Mouse (Mus musculus) gastrocnemius, postnatal 10 days (tissue): ENCODE data around the gene Cfap100. TPM values are rescaled to one million over a fixed set of nuclear protein-coding genes. Genes with fewer than 3 reads are reported as not detected.
A peak's percentile ranks its signal among the peaks of the same experiment; 100 is the strongest.

Experiments used
- DNase-seq: peaks from one replicate; pipeline ENCODE4 v3.0.0; 2021; ENCODE audit warnings: mixed read lengths
- total RNA-seq, 2 experiments: library from RNA; stranded (reverse); gene quantifications; 2 replicates each; pipeline ENCODE4 v1.2.3; 2021

The Cfap100 gene
- total RNA-seq, 2 experiments from 2014 or later: 0.34 to 0.47 TPM

DNA sequence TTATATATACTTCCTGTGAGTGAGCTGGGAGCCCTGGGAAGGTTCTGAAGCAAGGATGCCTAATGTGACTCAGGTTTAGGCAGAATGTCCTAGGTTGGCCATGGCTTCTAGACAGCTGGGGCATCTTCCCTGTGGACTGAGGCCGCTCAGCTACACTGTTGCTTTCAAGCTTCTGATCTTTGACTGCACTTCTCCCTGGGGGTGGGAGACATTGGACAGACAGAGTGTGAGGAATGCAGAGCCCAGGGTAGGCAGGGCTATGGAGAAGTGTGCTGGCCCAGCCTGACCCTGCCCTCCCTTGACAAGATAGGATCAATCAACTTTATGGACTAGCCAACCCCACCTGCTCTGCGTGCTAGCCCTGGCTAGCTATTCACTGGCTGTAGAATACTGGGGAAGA, 32.6 kb upstream of the Cfap100 start:
- DNase-seq: peak; percentile 4

DNA sequence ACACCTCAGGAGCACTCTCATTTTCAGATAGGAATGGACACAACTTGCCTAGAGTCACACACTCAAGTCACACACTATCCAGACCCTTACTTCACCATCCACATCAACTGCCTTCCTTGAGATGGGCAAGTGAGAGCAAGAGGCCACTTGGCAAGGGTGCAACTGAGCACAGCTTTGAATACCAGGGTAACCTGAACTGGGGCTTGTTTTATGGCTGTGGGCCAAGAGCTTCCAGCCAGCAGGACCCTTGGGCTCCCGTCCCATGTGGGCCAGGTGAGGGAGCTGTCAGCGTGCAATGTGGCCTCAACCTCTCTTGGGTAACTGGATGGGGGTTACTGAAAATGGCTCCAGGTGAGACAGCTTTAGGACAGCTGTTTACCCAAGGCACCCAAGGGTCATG, 28.8 kb upstream of the Cfap100 start:
- peak; percentile 11 for DNase-seq

DNA sequence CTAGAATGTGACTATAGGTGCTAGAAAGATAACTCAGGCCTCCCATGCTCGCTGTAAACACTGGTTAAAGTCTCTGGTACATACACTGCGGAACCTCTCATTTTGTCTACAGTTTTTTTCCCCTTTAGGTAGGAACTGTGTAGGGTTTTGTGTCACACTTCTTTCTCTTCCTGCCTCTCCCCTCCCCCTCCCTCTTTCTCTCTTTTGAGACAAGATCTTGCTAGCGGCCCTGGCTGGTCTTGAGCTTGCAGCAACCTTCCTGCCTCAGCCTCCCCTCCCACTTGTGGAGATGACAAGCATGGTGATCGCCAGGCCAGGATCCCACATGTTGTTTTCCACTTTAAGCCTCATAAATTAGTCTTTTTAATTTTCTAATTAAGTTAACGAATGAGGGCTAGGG, 25.2 kb upstream of the Cfap100 start:
- no peak for DNase-seq

DNA sequence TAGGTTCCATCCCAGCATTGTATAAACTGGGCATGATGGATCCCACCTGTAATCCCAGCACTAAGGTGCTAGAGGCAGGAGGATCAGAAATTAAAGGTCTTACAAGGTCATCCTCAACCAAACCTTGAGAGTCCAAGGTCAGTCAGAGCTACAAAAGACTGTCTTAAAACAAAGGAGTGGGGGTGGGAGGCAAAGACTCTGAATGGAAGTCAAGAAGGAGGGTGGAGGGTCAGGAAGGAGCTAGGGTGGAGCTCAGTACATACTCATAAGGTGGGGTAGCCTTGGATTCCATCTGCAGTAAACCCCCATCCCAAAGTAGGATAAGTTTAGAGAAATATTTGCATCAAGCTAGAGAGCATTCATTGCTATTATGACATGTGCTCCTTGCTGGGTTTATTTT, 24.0 kb upstream of the Cfap100 start:
- no peak for DNase-seq

DNA sequence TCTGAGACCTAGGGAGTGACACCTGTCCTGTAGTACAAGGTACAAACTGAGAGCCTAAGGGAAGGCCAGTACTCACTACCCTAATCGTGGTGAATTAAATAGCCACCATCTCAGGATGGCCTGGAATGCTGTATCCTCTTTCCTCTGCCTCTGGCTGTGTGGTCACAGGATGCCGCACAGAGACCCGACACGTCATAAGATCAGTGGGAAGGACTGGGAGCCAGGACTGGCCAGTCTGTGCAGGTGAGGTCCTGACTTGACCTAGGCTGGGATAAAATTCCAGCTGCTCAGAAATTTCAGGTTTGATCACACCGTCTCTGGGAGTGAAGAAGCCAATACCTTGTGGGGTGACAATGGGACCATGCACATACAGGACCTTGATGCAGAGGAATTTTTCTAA, 22.9 kb upstream of the Cfap100 start:
- no peak for DNase-seq

DNA sequence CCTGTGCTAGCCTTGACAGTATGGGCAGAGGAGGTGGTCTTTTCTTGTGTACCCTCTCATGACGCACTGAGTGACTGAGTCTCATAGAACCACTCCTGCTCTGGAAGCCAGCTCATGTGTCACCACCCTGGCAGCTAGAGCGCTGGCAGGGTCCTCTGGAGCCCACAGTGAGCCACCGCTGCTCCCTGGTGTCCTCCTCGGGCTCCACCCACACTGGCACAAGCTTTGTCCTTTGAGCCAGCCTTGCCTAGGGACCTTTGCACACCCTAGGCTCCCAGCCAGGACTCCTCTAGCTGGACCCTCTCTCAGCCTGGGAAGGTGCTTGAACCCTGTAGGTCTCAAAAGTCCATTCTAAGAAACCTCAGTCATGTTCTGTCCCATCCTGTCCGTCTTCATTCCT, 22.1 kb upstream of the Cfap100 start:
- DNase-seq: peak; percentile 56

DNA sequence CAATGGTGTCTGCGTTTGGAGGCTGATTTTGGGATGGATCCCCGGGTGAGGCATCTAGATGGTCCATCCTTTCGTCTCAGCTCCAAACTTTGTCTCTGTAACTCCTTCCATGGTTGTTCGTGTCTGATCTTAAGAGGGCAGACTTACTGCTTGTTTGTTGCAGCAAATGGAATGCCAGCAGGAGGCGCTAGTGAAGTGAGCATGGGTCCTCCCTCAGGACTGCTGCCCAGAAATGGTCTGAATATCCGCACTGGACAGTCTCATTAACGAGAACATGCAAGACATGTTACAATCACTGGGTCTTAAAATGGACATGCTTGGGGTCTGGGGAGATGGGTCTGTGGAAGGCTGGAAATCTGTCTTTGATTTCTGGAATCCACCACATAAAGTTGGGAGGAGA, 21.6 kb upstream of the Cfap100 start:
- DNase-seq: peak; percentile 92

DNA sequence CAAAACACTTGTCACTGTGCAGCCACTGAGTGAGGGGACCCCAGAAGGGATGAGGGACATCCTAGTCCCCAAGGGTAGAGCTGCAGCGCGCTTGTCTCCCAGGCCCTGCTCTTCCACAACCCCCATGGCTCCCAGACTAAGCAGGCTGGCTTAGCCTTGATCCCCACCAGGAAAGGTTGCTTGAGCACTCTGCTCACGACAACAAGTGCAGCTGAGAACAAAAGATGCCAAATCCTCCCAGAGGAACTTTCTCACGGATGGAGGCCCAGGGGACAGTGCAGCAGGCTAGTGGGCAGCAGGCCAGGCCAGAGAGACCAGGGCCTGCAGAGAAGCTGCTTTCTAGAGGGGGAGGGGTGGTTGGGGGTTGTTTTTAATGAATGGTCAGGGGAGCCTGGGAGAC, 18.3 kb upstream of the Cfap100 start:
- DNase-seq: no peak

DNA sequence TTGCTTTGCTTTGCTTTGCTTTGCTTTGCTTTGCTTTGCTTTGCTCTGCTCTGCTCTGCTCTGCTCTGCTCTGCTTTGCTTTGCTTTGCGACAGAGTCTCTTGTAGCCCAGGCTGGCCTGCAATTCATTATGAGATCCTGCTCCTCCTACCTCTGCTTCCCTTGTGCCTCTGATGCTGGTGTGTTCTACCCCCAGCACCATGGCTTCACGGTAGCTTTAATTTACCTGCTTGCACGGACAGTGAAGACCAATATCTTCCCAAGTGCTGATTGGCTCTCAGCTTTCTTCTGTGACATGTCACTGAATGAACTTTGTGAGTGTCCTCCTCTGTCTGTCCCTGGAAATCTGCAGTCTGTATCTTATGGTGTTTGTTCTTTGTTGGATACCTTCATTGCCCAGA, 8.4 kb upstream of the Cfap100 start:
- no peak for DNase-seq

DNA sequence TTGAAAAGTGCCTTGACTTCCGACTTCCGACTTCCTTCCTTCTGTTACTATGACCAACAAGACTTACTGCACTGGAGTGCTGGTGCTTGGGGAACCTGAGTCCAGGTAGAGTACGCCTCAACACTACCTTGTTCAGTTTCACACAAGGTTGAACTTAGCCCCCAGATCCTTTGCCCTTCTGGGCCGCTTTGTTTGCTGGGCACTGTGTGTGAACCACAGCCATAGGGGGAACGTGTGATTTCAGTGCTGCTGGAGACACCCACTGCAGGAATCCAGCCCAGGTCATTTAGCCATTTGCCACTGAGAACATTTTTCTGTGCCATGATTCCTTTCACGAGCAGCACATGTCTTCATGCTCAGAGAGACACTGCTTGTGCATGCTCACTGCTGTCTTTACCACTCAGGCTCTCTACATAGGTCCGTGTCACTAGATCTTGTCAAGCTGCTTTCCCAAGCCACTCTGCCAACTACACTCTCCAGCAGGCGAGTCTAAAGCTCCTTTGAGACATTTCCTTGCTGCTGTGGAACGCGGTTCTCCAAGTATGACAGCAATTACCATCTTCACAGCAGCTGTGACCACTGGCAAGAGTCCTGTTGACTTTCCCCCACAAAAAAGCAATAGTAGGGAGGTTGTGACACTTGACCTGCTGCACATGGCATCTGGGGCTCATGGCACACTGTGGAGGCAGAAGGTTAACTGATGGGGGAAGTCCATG, 7.8 kb upstream of the Cfap100 start:
- DNase-seq: no peak

DNA sequence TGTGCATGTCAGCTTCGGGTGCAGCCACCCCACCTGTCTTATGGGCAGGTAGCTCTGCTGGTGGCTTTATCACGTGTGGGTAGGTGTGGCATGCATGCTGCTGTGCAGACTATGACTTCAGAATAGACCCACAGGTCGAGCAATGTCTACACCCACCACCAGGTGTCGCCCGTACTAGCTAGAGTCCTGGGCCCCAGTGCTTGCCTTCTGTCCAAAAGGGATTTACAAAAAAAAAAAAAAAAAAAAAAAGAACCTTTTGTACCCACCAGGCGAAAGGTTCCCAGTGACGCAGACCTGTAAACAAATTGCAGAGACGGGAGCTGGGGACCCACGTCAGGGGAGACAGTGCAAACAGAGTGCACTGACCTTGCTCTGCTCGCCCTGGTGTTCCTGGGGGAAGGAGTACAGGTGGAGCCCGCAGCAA, 6.6 kb upstream of the Cfap100 start:
- DNase-seq: peak; percentile 84

DNA sequence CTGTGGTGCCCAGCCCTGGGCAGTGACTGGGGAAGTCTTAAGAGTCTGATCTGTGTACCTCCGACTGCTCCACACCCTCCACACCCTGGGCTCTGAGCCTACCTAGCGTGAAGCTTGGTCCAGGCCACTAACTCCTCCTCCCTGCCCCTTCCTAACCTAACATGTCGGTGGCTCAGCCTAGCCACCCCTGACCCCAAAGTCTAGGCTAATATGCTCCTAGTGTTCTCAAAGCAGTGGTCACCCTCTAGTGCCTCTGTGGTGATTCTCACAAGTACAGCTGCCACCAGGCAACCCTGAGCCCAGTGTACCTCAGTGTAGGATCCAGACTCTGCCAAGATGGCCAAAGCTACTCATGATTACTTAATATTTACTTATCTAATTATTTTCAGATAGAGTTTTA, 6.1 kb upstream of the Cfap100 start:
- DNase-seq: no peak

DNA sequence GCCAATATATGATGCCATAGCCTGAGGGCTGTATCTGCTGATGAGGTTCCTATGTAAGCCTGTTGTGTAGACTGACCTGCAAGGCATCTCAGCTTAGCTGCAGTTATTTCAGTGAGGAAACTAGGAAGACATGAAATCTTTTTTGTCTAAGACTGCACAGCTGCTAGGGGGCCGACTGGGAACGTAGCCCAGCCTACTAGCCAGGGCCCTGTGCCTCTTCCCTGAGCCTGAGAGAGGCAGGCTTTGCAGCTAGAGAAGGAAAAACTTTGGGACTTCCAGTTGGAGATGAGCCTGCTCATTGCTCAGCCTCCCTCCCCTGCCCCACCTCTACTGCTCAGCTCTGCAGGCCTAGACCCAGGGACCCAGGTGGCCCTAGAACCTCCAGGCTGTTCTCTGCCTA, 2.9 kb upstream of the Cfap100 start:
- peak; percentile 45 for DNase-seq

DNA sequence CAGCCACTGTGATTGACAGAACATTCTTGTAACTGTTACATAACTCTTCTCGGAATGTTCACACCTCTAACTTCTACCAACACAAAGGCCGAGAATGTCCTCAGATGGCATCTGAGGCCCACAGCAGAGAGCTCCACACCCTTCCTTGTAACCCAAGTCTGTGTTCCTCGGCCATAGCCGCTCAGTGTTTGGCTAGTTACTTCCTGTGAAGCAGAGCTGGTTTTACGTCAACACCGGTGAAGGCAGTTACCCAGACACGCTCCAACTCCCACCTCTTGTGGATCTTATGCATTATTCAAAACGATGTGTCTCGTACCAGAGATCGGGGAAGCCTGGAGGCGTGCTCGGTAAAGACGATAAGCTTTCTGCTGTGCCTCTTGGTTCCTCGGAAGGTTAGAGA, 1.3 kb upstream of the Cfap100 start:
- DNase-seq: no peak

DNA sequence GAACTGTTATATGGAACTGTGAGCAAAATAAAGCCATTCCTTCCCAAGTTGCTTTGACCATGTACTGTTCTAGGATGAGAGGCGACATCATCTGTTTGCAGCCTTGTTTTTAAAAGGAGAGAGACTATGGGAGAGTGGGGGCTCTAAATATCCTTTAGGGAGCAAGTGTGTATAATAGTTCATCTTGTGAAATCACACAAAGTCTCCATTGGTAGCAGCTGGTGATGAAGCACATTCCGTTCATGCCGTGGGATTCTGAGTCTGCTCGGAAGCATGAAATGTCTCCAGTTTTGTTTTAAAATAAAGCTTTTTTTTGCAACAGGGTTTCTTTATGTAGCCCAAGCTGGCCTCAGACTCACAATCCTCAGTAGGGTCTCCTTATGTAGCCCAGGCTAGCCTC, 2.6 kb downstream of the Cfap100 start:
- no peak for DNase-seq

DNA sequence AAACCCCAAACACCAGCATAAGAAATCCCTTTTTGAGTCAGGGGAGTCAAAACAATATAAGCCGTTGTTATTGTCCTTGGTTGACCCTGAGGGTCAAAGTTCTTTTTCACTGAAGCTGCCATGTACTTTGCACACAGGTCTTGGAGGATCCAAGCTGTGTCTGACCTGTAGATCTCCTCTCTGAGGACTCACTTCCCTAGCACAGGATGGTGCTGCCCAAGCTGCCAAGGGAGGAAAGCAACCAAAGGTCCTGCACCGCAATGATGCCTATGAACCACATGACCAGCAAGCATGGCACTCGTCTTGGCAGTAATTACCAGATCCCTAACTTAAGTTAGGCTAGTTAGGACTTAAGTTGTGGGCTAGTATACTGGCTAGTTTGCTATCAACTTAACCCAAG, 3.2 kb downstream of the Cfap100 start:
- DNase-seq: no peak

DNA sequence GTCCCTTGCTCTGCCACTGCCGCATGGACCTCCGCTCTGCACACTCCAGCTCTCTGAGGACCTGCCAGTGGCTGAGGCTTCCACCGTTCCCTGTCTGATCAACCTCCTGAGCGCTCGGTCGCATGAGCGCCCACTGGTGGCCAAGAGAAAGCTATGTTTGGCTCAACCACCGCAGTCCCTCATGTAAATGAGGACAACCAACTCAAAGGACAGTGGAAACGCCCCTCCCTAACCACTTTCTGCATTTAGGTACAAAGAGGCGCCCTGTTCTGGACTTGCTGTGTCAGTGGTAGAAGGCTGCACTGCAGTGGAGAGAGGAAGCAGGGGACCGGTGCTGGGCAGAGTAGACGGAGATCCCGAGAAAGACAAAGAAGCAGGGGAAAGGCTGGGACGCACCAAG, 6.0 kb downstream of the Cfap100 start:
- DNase-seq: peak; percentile 78

DNA sequence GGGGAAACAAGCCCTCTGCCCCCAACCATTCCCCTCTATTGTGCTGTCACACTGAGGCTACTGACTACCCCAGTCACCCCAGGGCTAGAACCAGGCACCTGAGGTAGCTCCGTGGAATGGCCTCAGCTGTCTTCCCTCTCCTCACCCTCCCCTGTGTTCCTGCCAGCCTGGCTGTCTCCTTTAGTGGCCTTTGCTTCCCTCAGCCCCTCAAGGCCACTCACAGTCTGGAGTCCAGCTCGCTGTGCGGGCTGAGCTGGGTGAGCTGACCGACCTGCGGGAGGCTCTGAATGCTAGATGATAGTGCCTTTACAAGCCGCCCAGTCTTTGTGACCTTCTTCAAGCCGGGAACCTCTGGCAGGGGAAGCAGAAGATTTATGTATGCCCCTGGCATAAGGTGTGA, 16.7 kb downstream of the Cfap100 start:
- DNase-seq: no peak

DNA sequence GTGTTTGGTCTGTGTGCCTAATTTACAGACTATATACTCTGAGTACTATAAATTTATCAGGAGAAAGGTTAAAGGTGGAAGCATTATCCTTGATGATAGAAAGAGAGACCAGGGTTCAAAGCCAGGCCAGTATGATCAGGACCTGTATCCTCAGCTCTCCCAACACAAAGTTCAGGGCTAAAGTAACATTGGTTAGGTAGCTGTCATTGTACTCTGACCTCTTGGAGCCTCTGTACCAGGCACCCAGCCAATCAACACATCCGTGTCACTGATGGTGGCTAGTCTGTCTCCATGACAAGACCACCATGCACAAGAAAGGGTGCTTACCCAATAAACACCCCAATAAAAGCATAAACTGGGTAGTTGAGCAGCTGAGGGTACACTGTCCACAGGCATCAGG, 17.6 kb downstream of the Cfap100 start:
- DNase-seq: no peak

DNA sequence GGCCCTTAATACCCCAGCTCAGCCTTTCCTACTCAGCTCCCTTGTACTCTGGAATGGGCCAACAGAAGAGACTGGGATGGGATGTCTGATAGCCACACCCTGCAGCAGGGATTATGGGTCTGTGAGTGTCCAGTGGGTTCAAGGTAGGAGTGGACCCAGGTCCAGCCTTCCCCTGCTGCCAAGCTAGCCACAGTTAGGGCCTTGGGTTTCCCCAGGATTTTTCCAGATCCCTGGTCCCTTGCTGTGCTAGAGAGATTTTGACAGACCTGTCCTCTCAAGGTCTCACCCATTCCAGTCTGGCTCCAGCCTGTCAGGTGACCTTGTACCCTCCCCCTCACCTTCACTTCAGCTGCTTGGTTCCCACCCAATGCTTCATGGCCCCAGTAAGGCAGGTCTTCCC, 20.0 kb downstream of the Cfap100 start:
- no peak for DNase-seq

DNA sequence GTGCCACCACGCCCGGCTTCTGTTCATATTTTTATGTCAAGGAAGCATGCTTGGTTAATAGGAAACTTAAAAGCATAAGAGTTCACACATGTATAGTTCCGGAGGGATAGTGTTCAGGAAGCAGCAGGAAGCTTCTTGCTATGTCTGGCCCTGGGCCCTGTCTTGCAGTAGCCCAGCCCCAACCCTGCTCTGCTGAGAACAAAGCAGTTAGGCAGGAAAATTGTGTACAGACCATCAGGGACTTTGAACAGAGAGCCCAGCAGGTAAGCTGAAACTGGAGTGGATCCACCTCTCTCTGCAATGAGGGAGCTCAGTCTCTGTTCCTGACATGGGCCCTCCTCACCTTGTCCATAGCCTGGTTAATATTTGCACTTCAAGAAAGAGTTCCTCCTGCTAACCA, 31.3 kb downstream of the Cfap100 start:
- DNase-seq: no peak

DNA sequence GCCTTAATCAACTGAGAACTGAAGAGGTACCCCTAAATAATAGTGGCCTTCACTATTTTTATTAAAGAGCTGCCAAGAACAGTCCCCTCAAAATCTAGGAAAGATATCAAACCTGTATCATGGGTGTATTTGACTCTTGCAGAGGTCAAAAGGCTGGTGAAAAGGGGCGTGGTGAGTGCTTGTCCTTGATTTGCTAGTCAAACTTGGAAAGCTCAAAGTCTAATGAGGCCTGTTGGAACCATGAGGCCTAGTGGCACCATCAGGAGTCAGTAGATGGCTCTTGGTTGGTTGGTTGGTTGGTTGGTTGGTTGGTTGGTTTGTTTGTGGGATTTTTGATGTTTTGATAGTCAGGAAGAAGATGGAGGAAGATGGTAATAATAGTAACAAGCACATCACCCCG, 32.8 kb downstream of the Cfap100 start:
- DNase-seq: no peak

DNA sequence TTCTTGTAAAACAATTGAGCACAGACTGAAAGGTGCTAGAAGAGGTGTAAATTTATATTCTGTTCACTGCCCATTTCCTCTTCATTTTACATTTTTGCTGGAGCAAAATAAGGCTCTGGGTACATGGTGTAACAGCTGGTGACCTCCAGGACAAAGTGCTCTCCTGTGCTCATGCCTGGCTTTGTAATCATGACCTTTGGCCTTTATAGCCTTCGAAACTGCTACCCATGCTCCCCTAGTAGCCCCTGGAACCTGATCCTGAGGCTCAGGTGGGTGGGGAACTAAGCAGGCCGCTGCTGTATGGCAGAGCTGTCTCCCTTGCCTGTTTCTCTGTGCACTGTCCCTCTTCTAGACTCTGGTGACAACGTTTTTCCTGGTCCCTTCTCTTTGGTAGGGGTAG, 34.6 kb downstream of the Cfap100 start:
- no peak for DNase-seq

DNA sequence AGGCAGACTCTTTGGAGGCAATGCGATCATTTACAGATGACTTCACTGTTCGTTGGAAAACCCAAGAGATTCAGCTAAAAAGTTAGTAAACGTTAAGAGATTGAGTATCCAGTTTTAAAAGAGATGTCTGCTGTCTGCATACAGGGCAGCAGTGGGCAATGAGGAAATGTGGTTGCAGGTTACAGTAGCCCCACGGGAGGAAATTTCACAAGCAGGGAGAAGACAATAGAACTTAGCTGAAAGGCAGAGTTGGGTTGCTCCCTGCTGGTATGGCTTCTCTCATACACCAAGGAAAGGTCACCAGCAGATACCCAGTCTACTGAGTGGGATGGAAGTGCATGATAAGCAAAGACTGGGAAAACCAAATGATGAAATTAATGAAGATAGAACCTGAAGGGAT, 38.0 kb downstream of the Cfap100 start:
- no peak for DNase-seq

DNA sequence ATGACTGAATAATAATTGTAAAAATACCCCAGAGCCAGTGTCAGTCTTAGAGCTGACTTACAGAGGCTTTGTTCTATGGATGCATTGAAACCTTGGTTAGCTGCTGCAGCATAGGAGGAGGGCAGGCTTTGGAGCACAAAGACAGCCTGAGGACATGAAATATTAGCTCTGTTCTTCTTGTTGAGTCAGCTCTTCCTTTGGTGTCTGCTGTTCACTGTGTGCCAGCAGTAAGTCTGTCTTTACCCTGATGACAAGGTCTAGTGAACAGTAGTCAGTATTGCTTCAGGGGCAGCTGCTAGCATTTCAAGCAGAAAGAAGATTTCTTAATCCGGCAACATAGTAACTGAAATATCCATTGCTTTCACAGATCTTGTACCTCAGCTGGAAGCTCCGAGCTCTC, 47.1 kb downstream of the Cfap100 start:
- DNase-seq: no peak
